Mouse (Mus musculus): ENCODE data around the gene Slc6a4. TPM values are rescaled to one million over a fixed set of nuclear protein-coding genes. Genes with fewer than 3 reads are reported as not detected.

Slc6a4 gene
- polyA plus RNA-seq, 1 experiment from 2014 or later, result 0.49 TPM

MicroRNAs encoded within 50 kb of the gene (microRNA counts, 519-probe panel; counts per million panel counts)
- microRNA mmu-miR-423-3p (4,730 counts per million, percentile 82 among the panel's probes with 10 or more counts), microRNA mmu-miR-423-5p (3,868 counts per million, percentile 74 among the panel's probes with 10 or more counts)

Small RNA genes lying within 50 kb of the gene (microRNA-seq; reads per million reads assigned to microRNA genes)
- 5,229 reads per million, percentile 92 among the genes with 10 or more reads in this experiment for gene Mir423

Other genes with a start within 250 kb of the Slc6a4 start
- 26.8 and 27.4 TPM in 2 replicates for gene Gosr1, start 235.0 kb upstream of the Slc6a4 start, polyA plus RNA-seq (2016; fragmentation: Nextera tagmentation; extraction: Ambion mirVana)
- gene Cpd, start 151.6 kb upstream of the Slc6a4 start, polyA plus RNA-seq (2016; fragmentation: Nextera tagmentation; extraction: Ambion mirVana), result 11.9 and 12.5 TPM in 2 replicates
- not detected in 2 replicates for gene Tmigd1, start 96.4 kb upstream of the Slc6a4 start, polyA plus RNA-seq (2016; fragmentation: Nextera tagmentation; extraction: Ambion mirVana)
- 175 TPM in 2 replicates for gene Blmh, start 73.8 kb upstream of the Slc6a4 start, polyA plus RNA-seq (2016; fragmentation: Nextera tagmentation; extraction: Ambion mirVana)
- 60.4 and 66.0 TPM in 2 replicates for gene Nsrp1, start 79.8 kb downstream of the Slc6a4 start, polyA plus RNA-seq (2016; fragmentation: Nextera tagmentation; extraction: Ambion mirVana)
- gene Efcab5, start 190.4 kb downstream of the Slc6a4 start, polyA plus RNA-seq (2016; fragmentation: Nextera tagmentation; extraction: Ambion mirVana), result 0.36 and 0.62 TPM in 2 replicates
- 13.8 and 14.3 TPM in 2 replicates for gene Ssh2, start 217.7 kb downstream of the Slc6a4 start, polyA plus RNA-seq (2016; fragmentation: Nextera tagmentation; extraction: Ambion mirVana)